Mouse (Mus musculus) heart, adult 2 months (tissue): ENCODE measurements around the gene Bmp6. TPM values are rescaled to one million over a fixed set of nuclear protein-coding genes. Genes with fewer than 3 reads are reported as not detected.

Source experiments
- DNase-seq, 2 experiments: peaks; one replicate each; pipeline ENCODE4 v3.0.0; 2021
- H3K27ac ChIP-seq: fragments of 200-600 bp; 2 replicates; pipeline ENCODE4 v1.8.1; 2022
- H3K27me3 ChIP-seq: fragments of 200-500 bp; 2 replicates; pipeline ENCODE4 v1.6.1; 2012; ENCODE audit warnings: mild to moderate bottlenecking, low read length, inconsistent platforms, mixed read lengths; ENCODE audit not compliant: control insufficient read depth, insufficient read depth
- H3K36me3 ChIP-seq: fragments of 200-500 bp; 2 replicates; pipeline ENCODE4 v1.6.1; 2012; ENCODE audit warnings: low read length, inconsistent platforms; ENCODE audit not compliant: control insufficient read depth, insufficient read depth
- H3K4me1 ChIP-seq: fragments of 200-500 bp; 2 replicates; pipeline ENCODE4 v1.6.1; 2011; ENCODE audit warnings: low read length; ENCODE audit not compliant: control insufficient read depth, insufficient read depth
- H3K4me3 ChIP-seq: fragments of 200-600 bp; 2 replicates; pipeline ENCODE4 v1.8.1; 2022
- H3K79me2 ChIP-seq: fragments of 200-500 bp; replicated peaks from 2 replicates; pipeline ENCODE4 v1.6.1; 2012; ENCODE audit warnings: mild to moderate bottlenecking, inconsistent platforms, low read length, moderate library complexity, mixed read lengths; ENCODE audit not compliant: control insufficient read depth, insufficient read depth
- H3K9ac ChIP-seq: fragments of 200-500 bp; 2 replicates; pipeline ENCODE4 v1.6.1; 2012; ENCODE audit warnings: low read depth, mild to moderate bottlenecking, control low read depth, inconsistent platforms, low read length, mixed read lengths
- CTCF ChIP-seq: fragments of 200-600 bp; IDR thresholded peaks from 2 replicates; pipeline ENCODE4 v1.8.1; 2022; ENCODE audit warnings: antibody characterized with exemption, mild to moderate bottlenecking, moderate library complexity
- EP300 ChIP-seq: fragments of 200-500 bp; IDR thresholded peaks from 2 replicates; pipeline ENCODE4 v1.6.1; 2011; ENCODE audit warnings: low read depth, low read length, control low read depth; ENCODE audit not compliant: insufficient read depth
- POLR2A ChIP-seq: fragments of 200-500 bp; IDR thresholded peaks from 2 replicates; pipeline ENCODE4 v1.6.1; 2011; ENCODE audit warnings: mild to moderate bottlenecking, low read depth, low read length, control low read depth; ENCODE audit not compliant: insufficient read depth
- WGBS: fragments of 180-500 bp; shearing (Covaris S2); methylation state at CpG from one replicate; pipeline ENCODE4 v1.1.7; 2018; 5-methylcytosine and 5-hydroxymethylcytosine counted together
- intact Hi-C: fragments of 180-260 bp; cut with DNase I; formaldehyde crosslinking; loops from one replicate; pipeline ENCODE4 v1.15.1; 2025
- polyA plus RNA-seq: library from polyadenylated mRNA; depleted of rRNA; stranded (reverse); fragments of >200 nt; gene quantifications from 2 replicates; pipeline ENCODE4 v1.2.3, GENCODE M21; 2012; rRNA removed
- total RNA-seq, 2 experiments: library from RNA; stranded (reverse); gene quantifications; 2 replicates each; pipeline ENCODE4 v1.2.3; 2021

The Bmp6 gene
- total and polyA plus RNA-seq, 3 experiments: 19.3 to 28.8 (median 23.0) TPM

DNA sequence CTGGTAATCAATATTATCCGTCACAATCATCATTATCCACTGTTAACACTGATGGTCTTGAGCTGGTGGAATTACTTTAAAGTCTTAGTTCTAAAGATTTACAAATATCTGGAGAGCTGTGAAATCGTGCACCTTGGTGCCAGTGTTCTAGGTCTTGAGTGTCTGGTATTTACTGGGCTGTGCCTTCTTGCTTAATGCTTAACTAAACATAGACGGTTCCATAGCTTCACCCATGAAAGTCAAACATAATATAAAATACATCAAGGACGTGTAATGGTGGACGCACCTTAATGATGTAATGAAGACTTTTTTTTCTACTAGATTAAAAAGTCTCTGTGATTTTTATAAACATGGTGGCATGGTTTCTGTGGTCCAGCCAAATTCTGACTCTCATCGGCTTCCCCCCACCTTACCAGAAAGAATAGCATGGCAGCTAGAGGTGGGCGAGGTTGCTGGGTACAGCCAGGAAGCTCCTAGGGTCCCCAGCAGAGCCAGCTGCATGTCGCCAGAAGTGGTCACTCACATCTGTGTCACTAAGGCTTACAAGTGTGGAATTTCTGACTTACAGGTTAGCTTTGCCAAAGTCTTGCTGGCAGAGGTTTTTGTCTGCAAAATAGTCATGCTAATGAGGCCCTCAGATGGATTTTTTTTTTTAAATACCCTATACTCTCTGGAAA is 200.0 kb downstream of the Bmp6 start:
- Histone ChIP-seq H3K9ac (no peak overlapping the region), H3K36me3 (no peaks in the 10 kb centered on the region), H3K79me2 (no peaks in the 10 kb centered on the region), H3K27ac (no peak overlapping the region), H3K4me3 (no peak overlapping the region), H3K4me1 (no peaks in the 10 kb centered on the region), H3K27me3 (no peaks in the 10 kb centered on the region)
- TF ChIP-seq POLR2A: no peak
- no peak for TF ChIP-seq CTCF
- TF ChIP-seq EP300: no peak
- intact Hi-C loops: no loop called here
- no peak for DNase-seq
- 87% methylated on average over 8 of the region's 8 CpGs for WGBS

DNA sequence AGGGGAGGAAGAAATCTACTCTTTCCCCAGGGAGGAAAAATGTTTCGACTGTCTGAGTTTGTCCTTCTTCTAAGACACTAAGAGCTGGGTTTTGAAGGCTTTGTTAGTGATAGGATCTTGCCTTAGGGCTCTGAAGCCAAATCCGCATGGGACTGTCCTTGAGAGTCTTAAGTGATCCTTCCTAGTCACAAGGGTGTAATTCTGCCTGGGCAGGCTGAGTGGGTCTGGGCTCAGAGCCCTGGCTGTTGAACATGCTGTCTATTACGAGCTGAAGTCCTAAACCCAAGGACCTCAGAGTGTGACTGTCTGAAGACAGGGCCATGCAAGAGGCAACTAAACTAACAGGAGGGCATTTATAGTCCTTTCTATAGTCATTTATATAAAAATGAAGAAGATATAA is 200.6 kb downstream of the Bmp6 start:
- Histone ChIP-seq H3K36me3 (no peaks in the 10 kb centered on the region), H3K9ac (no peak overlapping the region), H3K27ac (no peak overlapping the region), H3K79me2 (no peaks in the 10 kb centered on the region), H3K27me3 (no peaks in the 10 kb centered on the region), H3K4me1 (no peaks in the 10 kb centered on the region), H3K4me3 (no peak overlapping the region)
- TF ChIP-seq CTCF (no peak), POLR2A (no peak), EP300 (0 out of 2 replicates have a peak, but pooled peaks have one; percentile 21)
- DNase-seq: peak in 1 of 2 experiments; percentile 44
- WGBS: 55% methylated on average over 3 of the region's 3 CpGs
- intact Hi-C loops: no loop called here

DNA sequence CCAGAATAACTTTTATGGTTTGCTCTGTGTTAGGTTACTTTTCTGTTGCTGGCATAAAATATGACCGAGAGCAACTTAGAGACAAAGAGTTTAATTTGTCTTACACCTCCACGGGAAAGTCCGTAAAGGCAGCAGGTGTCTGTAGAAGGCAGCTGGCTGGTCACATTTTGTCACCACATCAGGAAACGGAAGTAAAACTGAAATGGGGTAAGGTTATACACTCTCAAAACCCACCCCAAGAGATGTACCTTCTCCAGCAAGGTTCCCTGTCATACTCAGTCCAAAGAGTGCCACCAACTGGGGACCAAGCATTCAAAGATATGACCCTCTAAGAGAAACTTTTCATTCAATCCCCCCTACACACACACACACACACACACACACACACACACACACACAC is 201.8 kb downstream of the Bmp6 start:
- H3K4me3 ChIP-seq: no peak overlapping the region
- intact Hi-C loops: no loop called here
- H3K79me2 ChIP-seq: no peaks in the 10 kb centered on the region
- TF ChIP-seq POLR2A (no peak), CTCF (no peak), EP300 (no peak)
- H3K27me3 ChIP-seq: no peaks in the 10 kb centered on the region
- H3K9ac ChIP-seq: no peak overlapping the region
- no peak for DNase-seq
- 86% methylated on average over 4 of the region's 4 CpGs for WGBS
- H3K36me3 ChIP-seq: no peaks in the 10 kb centered on the region
- H3K4me1 ChIP-seq: no peaks in the 10 kb centered on the region
- H3K27ac ChIP-seq: no peak overlapping the region

DNA sequence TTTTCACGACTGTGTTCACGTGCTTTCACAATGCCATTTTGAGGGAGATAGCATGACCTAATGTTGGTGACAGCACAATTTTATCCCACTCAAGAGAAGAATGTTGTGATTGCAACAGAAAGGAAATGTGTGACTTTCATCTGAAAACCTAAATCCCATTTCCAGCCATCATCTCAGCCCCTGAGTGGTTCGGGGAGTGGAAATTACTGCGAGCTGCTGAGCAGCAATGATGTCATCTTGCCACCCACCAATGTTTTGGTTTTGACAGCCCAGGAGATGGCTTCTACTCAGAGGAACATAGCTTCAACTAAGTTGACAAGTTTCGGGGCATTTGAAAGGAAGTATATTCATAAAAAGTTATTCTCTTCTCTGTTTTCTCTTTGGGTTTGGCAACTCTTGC is 202.8 kb downstream of the Bmp6 start:
- no peak overlapping the region for H3K4me3 ChIP-seq
- 57% methylated on average over 5 of the region's 5 CpGs for WGBS

DNA sequence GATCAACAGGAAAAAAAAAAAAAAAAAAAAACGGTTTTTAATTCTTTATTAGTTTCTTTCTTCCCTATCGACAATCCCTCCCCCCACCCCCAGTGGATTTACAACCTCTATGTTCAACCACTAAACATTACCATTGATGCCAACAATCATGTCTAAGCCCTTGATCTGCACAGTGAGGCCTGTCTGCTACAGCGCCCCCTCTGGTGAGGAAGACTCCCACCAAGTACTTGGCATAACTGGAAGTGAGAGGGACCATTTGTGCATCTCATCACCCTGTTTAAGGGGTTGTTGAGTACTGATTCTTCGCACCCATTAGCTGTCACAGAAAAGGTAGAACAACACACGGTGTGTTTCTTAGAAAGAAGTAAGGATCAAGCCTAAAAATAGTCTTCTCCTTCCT is 203.8 kb downstream of the Bmp6 start:
- H3K27ac ChIP-seq: no peak overlapping the region
- TF ChIP-seq EP300: no peak
- no peak for TF ChIP-seq POLR2A
- no peak for TF ChIP-seq CTCF
- H3K4me3 ChIP-seq: no peak overlapping the region
- 75% methylated on average over 5 of the region's 5 CpGs for WGBS
- DNase-seq: no peak
- no peaks in the 10 kb centered on the region for H3K36me3 ChIP-seq
- intact Hi-C loops: no loop called here
- H3K9ac ChIP-seq: no peak overlapping the region
- H3K27me3 ChIP-seq: no peaks in the 10 kb centered on the region
- no peaks in the 10 kb centered on the region for H3K4me1 ChIP-seq
- H3K79me2 ChIP-seq: no peaks in the 10 kb centered on the region

More for the DNA sequence above, 202.8 kb downstream of the Bmp6 start:
- Histone ChIP-seq H3K36me3 (no peaks in the 10 kb centered on the region), H3K4me1 (no peaks in the 10 kb centered on the region), H3K9ac (no peak overlapping the region), H3K27ac (no peak overlapping the region), H3K27me3 (no peaks in the 10 kb centered on the region), H3K79me2 (no peaks in the 10 kb centered on the region)
- no peak for DNase-seq
- TF ChIP-seq POLR2A (no peak), CTCF (no peak), EP300 (no peak)
- intact Hi-C loops: no loop called here

Other genes with a start within 250 kb of the Bmp6 start
- 100 to 1,000 TPM; 449 to 577 TPM for gene Dsp, start 193.8 kb upstream of the Bmp6 start, total RNA-seq
- 84.4 and 141 TPM in 2 replicates for gene Dsp, start 193.8 kb upstream of the Bmp6 start, polyA plus RNA-seq
- gene Snrnp48, start 140.2 kb upstream of the Bmp6 start, total RNA-seq: 1 to 10 TPM; 9.6 to 9.7 TPM
- 11.9 and 19.2 TPM in 2 replicates for gene Snrnp48, start 140.2 kb upstream of the Bmp6 start, polyA plus RNA-seq
- 10 to 100 TPM; 29.7 to 34.7 TPM for gene Txndc5, start 183.7 kb downstream of the Bmp6 start, total RNA-seq
- 39.5 and 43.0 TPM in 2 replicates for gene Txndc5, start 183.7 kb downstream of the Bmp6 start, polyA plus RNA-seq